In genomic region chr3:108791054-108791706, GRCm38 (mm10) we compare ENCODE assay signal across 28 mouse cellular contexts. TPM values are rescaled to one million over a fixed set of nuclear protein-coding genes. Genes with fewer than 3 reads are reported as not detected.
DNase-seq lines count a peak whose midpoint lies in the region; ATAC-seq and TF ChIP-seq lines count a peak whose summit lies in the region.
"Had no signal": no experiment of that assay in that cellular context is flagged by ENCODE, and none has a peak within 500 bp of the region (broad histone marks: within the 10 kb centered on the region; RNA-seq: fewer than 3 reads in every experiment).

No protein-coding gene starts in this region.

- no peak overlapping the region for H3K4me2 ChIP-seq in midbrain, embryonic 11.5 days
- no peak overlapping the region for H3K4me2 ChIP-seq in midbrain, embryonic 14.5 days (ENCODE audit: low read length)
- no peak overlapping the region for H3K4me2 ChIP-seq in embryonic facial prominence, embryonic 12.5 days (replicated peaks)
- no peak overlapping the region for H3K4me2 ChIP-seq in limb, embryonic 11.5 days (ENCODE audit: low read depth, severe bottlenecking)
- no peak overlapping the region for H3K4me2 ChIP-seq in stomach, postnatal 0 days (replicated peaks; ENCODE audit: low read depth)

- H3K4me3 ChIP-seq in midbrain, embryonic 11.5 days (ENCODE audit: low read depth, low read length): no peak overlapping the region
- H3K4me3 ChIP-seq in midbrain, embryonic 14.5 days (replicated peaks; ENCODE audit: low read depth, low read length): no peak overlapping the region
- no peak overlapping the region for H3K4me3 ChIP-seq in embryonic facial prominence, embryonic 12.5 days
- H3K4me3 ChIP-seq in limb, embryonic 11.5 days (ENCODE audit: low read depth, low read length): no peak overlapping the region
- no peak overlapping the region for H3K4me3 ChIP-seq in stomach, postnatal 0 days (ENCODE audit: low read depth, low read length)
- H3K4me3 ChIP-seq: forebrain, embryonic 10.5 days; gastrocnemius, adult 2 months; left cerebral cortex, adult 2 months; midbrain, embryonic 10.5 days had no signal

- no peak for TF ChIP-seq EP300 in stomach, postnatal 0 days (optimal IDR thresholded peaks at IDR 0.05)

- TF ChIP-seq CTCF in stomach, postnatal 0 days (IDR thresholded peaks at IDR 0.05; ENCODE audit: low read depth): 0 out of 2 replicates have a peak, but pooled peaks have one; percentile 8

- H3K27me3 ChIP-seq in midbrain, embryonic 11.5 days (ENCODE audit: control insufficient read depth, insufficient read depth, low read length): no peaks in the 10 kb centered on the region
- H3K27me3 ChIP-seq in midbrain, embryonic 14.5 days (ENCODE audit: control insufficient read depth, insufficient read depth, low read length): no peaks in the 10 kb centered on the region
- no peaks in the 10 kb centered on the region for H3K27me3 ChIP-seq in embryonic facial prominence, embryonic 12.5 days
- no peaks in the 10 kb centered on the region for H3K27me3 ChIP-seq in limb, embryonic 11.5 days (ENCODE audit: control insufficient read depth, insufficient read depth, low read length)
- H3K27me3 ChIP-seq in stomach, postnatal 0 days (ENCODE audit: control insufficient read depth, insufficient read depth, low read length): no peaks in the 10 kb centered on the region
- H3K27me3 ChIP-seq: Patski had no signal

- no peak for ATAC-seq in midbrain, embryonic 11.5 days (ENCODE audit: low FRiP score)
- ATAC-seq in midbrain, embryonic 14.5 days (ENCODE audit: low FRiP score, low TSS enrichment): no peak
- peak; percentile 60; the same call in 1 of the 2 replicates for ATAC-seq in embryonic facial prominence, embryonic 12.5 days (ENCODE audit: insufficient number of reproducible peaks, insufficient read depth, low FRiP score, low TSS enrichment)
- ATAC-seq in limb, embryonic 11.5 days (ENCODE audit: insufficient number of reproducible peaks, low FRiP score, low TSS enrichment, low read depth): no peak
- peak; percentile 60; the same call in 1 of the 2 replicates for ATAC-seq in stomach, postnatal 0 days (ENCODE audit: low FRiP score, low TSS enrichment)
- ATAC-seq: activated CD4-positive, CD25-positive, alpha-beta regulatory T cell, adult 4 months; hindbrain, postnatal 0 days; Patski had no signal

- no peaks in the 10 kb centered on the region for H3K36me3 ChIP-seq in midbrain, embryonic 11.5 days (ENCODE audit: control insufficient read depth, insufficient read depth, low read length)
- H3K36me3 ChIP-seq in midbrain, embryonic 14.5 days (ENCODE audit: control insufficient read depth, insufficient read depth, low read length): 0 out of 2 replicates have a peak, but pooled peaks cover 14% of the 10 kb centered on the region
- H3K36me3 ChIP-seq in embryonic facial prominence, embryonic 12.5 days: peaks cover 13% of the 10 kb centered on the region; the same call in 1 of the 2 replicates
- no peaks in the 10 kb centered on the region for H3K36me3 ChIP-seq in limb, embryonic 11.5 days (ENCODE audit: control insufficient read depth, insufficient read depth, low read length)
- H3K36me3 ChIP-seq in stomach, postnatal 0 days (ENCODE audit: control insufficient read depth, insufficient read depth, low read length): peaks cover 12% of the 10 kb centered on the region

- no peak overlapping the region for H3K9ac ChIP-seq in midbrain, embryonic 11.5 days (ENCODE audit: low read length)
- no peak overlapping the region for H3K9ac ChIP-seq in midbrain, embryonic 14.5 days (replicated peaks; ENCODE audit: low read length)
- no peak overlapping the region for H3K9ac ChIP-seq in embryonic facial prominence, embryonic 12.5 days
- no peak overlapping the region for H3K9ac ChIP-seq in limb, embryonic 11.5 days (ENCODE audit: low read length)
- no peak overlapping the region for H3K9ac ChIP-seq in stomach, postnatal 0 days (ENCODE audit: low read length)

- 85% methylated on average over 7 of the region's 7 CpGs for WGBS in midbrain, embryonic 11.5 days
- 89% methylated on average over 7 of the region's 7 CpGs for WGBS in midbrain, embryonic 14.5 days
- WGBS in embryonic facial prominence, embryonic 12.5 days: 30% methylated on average over 7 of the region's 7 CpGs
- 23% methylated on average over 7 of the region's 7 CpGs for WGBS in limb, embryonic 11.5 days
- WGBS in stomach, postnatal 0 days: 41% methylated on average over 7 of the region's 7 CpGs

- no peaks in the 10 kb centered on the region for H3K9me3 ChIP-seq in midbrain, embryonic 11.5 days (ENCODE audit: control insufficient read depth, low read length)
- H3K9me3 ChIP-seq in midbrain, embryonic 14.5 days (ENCODE audit: control insufficient read depth, low read length): no peaks in the 10 kb centered on the region
- H3K9me3 ChIP-seq in embryonic facial prominence, embryonic 12.5 days: no peaks in the 10 kb centered on the region
- no peaks in the 10 kb centered on the region for H3K9me3 ChIP-seq in limb, embryonic 11.5 days (ENCODE audit: control insufficient read depth, low read length)
- no peaks in the 10 kb centered on the region for H3K9me3 ChIP-seq in stomach, postnatal 0 days (ENCODE audit: control insufficient read depth, low read length)
- H3K9me3 ChIP-seq: forebrain, embryonic 10.5 days; midbrain, embryonic 10.5 days had no signal

- no peak overlapping the region for H3K27ac ChIP-seq in midbrain, embryonic 11.5 days (ENCODE audit: low read depth, low read length)
- no peak overlapping the region for H3K27ac ChIP-seq in midbrain, embryonic 14.5 days (replicated peaks; ENCODE audit: low read depth, low read length)
- H3K27ac ChIP-seq in embryonic facial prominence, embryonic 12.5 days: 0 out of 2 replicates have a peak overlapping the region, but pooled peaks have one; percentile 5
- H3K27ac ChIP-seq in limb, embryonic 11.5 days (replicated peaks; ENCODE audit: low read depth, low read length): peak overlapping the region; percentile 65
- H3K27ac ChIP-seq in stomach, postnatal 0 days (replicated peaks): peak overlapping the region; percentile 64
- H3K27ac ChIP-seq: forebrain, embryonic 10.5 days; gastrocnemius, adult 2 months; hindbrain, postnatal 0 days; left cerebral cortex, adult 2 months; midbrain, embryonic 10.5 days had no signal

- peak; percentile 79 for DNase-seq in midbrain, embryonic 11.5 days (ENCODE audit: low spot score, missing footprints)
- DNase-seq in midbrain, embryonic 14.5 days: no peak
- no peak for DNase-seq in limb, embryonic 11.5 days (ENCODE audit: low spot score)
- DNase-seq in stomach, postnatal 0 days (ENCODE audit: low spot score): no peak
- no peak for DNase-seq in cerebellum, adult 9-10 months
- no peak for DNase-seq in ovary, postnatal 36 days (ENCODE audit: low spot score)
- DNase-seq: adrenal gland, postnatal 25 days; B cell, adult 2 months; cerebellum, postnatal 10 days; embryo, embryonic 11 days; gastrocnemius, adult 2 months; heart, adult 18-20 months; kidney, adult 18-20 months; kidney, postnatal 10 days; liver; lung, adult 18-20 months; lung, postnatal 36 days; spleen, adult 18-20 months; thymus, postnatal 36 days had no signal

- H3K4me1 ChIP-seq in midbrain, embryonic 11.5 days (ENCODE audit: control insufficient read depth, insufficient read depth, low read length): no peaks in the 10 kb centered on the region
- H3K4me1 ChIP-seq in midbrain, embryonic 14.5 days (ENCODE audit: control insufficient read depth, insufficient read depth, low read length): no peaks in the 10 kb centered on the region
- peaks cover 33% of the 10 kb centered on the region; the same call in 1 of the 2 replicates for H3K4me1 ChIP-seq in embryonic facial prominence, embryonic 12.5 days
- peaks cover 34% of the 10 kb centered on the region for H3K4me1 ChIP-seq in limb, embryonic 11.5 days (ENCODE audit: control insufficient read depth, insufficient read depth, low read length)
- no peaks in the 10 kb centered on the region for H3K4me1 ChIP-seq in stomach, postnatal 0 days (replicated peaks; ENCODE audit: control insufficient read depth, insufficient read depth)
- H3K4me1 ChIP-seq: midbrain, embryonic 10.5 days had no signal

RNA-seq across cellular contexts. Expression of gene Stxbp3, which starts 49.1 kb away (rescaled TPM):
- polyA plus RNA-seq in midbrain, embryonic 11.5 days (2014; fragmentation: Nextera tagmentation; extraction: Ambion mirVana): 23.7 and 25.7 TPM in 2 replicates
- 12.4 and 16.0 TPM in 2 replicates for polyA plus RNA-seq in midbrain, embryonic 14.5 days (2014; fragmentation: Nextera tagmentation; extraction: Ambion mirVana)
- polyA plus RNA-seq in embryonic facial prominence, embryonic 12.5 days (2016; fragmentation: Nextera tagmentation; extraction: Ambion mirVana): 29.3 and 31.2 TPM in 2 replicates
- 26.0 and 27.0 TPM in 2 replicates for polyA plus RNA-seq in limb, embryonic 11.5 days (2014; fragmentation: Nextera tagmentation; extraction: Ambion mirVana)
- 38.6 and 39.3 TPM in 2 replicates for polyA plus RNA-seq in stomach, postnatal 0 days (2015; fragmentation: Nextera tagmentation; extraction: Ambion mirVana)

RNA-seq across cellular contexts. Expression of gene Aknad1, which starts 51.7 kb away (rescaled TPM):
- not detected in 2 replicates for polyA plus RNA-seq in midbrain, embryonic 11.5 days (2014; fragmentation: Nextera tagmentation; extraction: Ambion mirVana)
- polyA plus RNA-seq in midbrain, embryonic 14.5 days (2014; fragmentation: Nextera tagmentation; extraction: Ambion mirVana): not detected in 2 replicates
- 0.36 and 0.51 TPM in 2 replicates for polyA plus RNA-seq in embryonic facial prominence, embryonic 12.5 days (2016; fragmentation: Nextera tagmentation; extraction: Ambion mirVana)
- polyA plus RNA-seq in limb, embryonic 11.5 days (2014; fragmentation: Nextera tagmentation; extraction: Ambion mirVana): 0.09 and 0.40 TPM in 2 replicates
- 0.30 and 0.85 TPM in 2 replicates for polyA plus RNA-seq in stomach, postnatal 0 days (2015; fragmentation: Nextera tagmentation; extraction: Ambion mirVana)
- polyA plus RNA-seq: activated CD4-positive, CD25-positive, alpha-beta regulatory T cell, adult 4 months; forebrain, embryonic 10.5 days; heart, embryonic 14.5 days; hindbrain, postnatal 0 days; midbrain, embryonic 10.5 days; neural tube, embryonic 14.5 days; Patski had no signal

Comparison
In these comparisons a context has a peak if more than half of its experiments do, and no peak if none do; other contexts are left out.
1. ATAC-seq: peak in embryonic facial prominence, embryonic 12.5 days (single experiment) and stomach, postnatal 0 days (single experiment); none in midbrain, embryonic 11.5 days (single experiment), midbrain, embryonic 14.5 days (single experiment) and limb, embryonic 11.5 days (single experiment).
2. H3K27ac ChIP-seq: peak in embryonic facial prominence, embryonic 12.5 days (single experiment), limb, embryonic 11.5 days (single experiment) and stomach, postnatal 0 days (single experiment); none in midbrain, embryonic 11.5 days (single experiment) and midbrain, embryonic 14.5 days (single experiment).